Mouse (Mus musculus): Measurements from ENCODE around the gene Zfp1.

- no peak for TF ChIP-seq CTCF (IDR thresholded peaks at IDR 0.05; ENCODE audit: low read depth)
- TF ChIP-seq EP300 (IDR thresholded peaks at IDR 0.05; ENCODE audit: low read depth), result no peak
Observed at GRCm38 (mm10) chr8:111648834-111649233, 5.6 kb downstream of the Zfp1 start.
